7 mouse cellular contexts compared by ENCODE assay signal in the genomic region with DNA sequence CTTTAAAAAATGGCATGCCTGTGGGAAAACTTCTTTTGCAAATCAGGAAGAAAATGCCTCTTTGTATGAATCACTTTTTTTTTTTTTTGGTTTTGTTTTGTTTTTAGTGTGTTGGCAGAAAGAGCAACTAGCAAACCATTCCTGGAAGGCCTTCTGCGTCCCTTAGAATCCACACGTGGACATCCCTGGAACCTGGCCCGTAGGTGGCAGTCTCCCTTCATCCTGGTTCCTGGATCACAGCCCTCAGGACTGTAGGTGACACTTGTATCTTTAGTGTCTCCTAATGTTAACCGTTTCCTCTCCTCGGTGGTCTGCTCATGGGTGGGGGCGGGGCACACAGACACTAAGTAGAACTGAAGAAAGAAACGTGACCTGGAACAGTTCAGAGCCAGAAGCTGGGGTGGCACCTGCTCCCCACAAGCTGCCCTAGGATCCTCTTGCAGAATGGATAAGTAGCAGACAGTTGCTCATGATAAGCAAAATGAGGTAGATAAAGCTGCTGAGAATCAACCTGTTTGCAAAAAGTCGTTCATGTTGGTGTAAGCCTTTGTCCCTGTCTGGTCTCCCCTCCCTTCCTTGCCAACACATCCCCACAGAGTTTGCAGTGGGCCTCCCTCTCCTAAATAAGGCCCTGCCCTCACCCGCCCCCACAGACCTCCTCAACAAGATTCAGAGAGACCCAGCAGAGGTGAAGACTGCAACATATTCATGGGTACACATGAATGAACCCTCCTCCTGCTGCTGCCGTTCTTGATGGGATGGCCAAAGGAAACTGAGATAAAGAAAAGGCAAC. TPM values are rescaled to one million over a fixed set of nuclear protein-coding genes. Genes with fewer than 3 reads are reported as not detected.
A peak's percentile ranks its signal among the peaks of the same experiment; 100 is the strongest.
DNase-seq lines count a peak whose midpoint lies in the region; ATAC-seq and TF ChIP-seq lines count a peak whose summit lies in the region.

No protein-coding gene starts in this region.

- intact Hi-C loops in left cerebral cortex, postnatal 14 days (cut with DNase I), result no loop called here

- DNase-seq in G1E (ENCODE audit: low spot score) (peak; percentile 6), adipocyte (ENCODE audit: low spot score) (peak; percentile 37)
- DNase-seq in embryonic facial prominence, embryonic 10.5 days (ENCODE audit: low spot score), result peak; percentile 51
- peak; percentile 40 for DNase-seq in hindbrain, embryonic 14.5 days (ENCODE audit: low spot score)
- DNase-seq in left cerebral cortex, postnatal 14 days (ENCODE audit: low spot score in 2 of 2), result no peak

- no peak overlapping the region for H3K4me3 ChIP-seq in G1E (ENCODE audit: low read depth, low read length)
- H3K4me3 ChIP-seq in embryonic facial prominence, embryonic 10.5 days, result no peak overlapping the region
- H3K4me3 ChIP-seq in hindbrain, embryonic 14.5 days (replicated peaks; ENCODE audit: low read length), result no peak overlapping the region
- no peak overlapping the region for H3K4me3 ChIP-seq in liver, embryonic 12.5 days
- H3K4me3 ChIP-seq in neural tube, embryonic 14.5 days (ENCODE audit: low read depth, low read length), result no peak overlapping the region

- H3K27me3 ChIP-seq in G1E (ENCODE audit: insufficient read depth, low read length), result peaks cover 2% of the 10 kb centered on the region; the same call in 1 of the 2 replicates
- H3K27me3 ChIP-seq in embryonic facial prominence, embryonic 10.5 days (replicated peaks; ENCODE audit: low read depth, poor library complexity, severe bottlenecking), result peaks cover 16% of the 10 kb centered on the region
- no peaks in the 10 kb centered on the region for H3K27me3 ChIP-seq in hindbrain, embryonic 14.5 days (ENCODE audit: control insufficient read depth, insufficient read depth, low read length)
- H3K27me3 ChIP-seq in liver, embryonic 12.5 days (replicated peaks), result 0 out of 2 replicates have a peak, but pooled peaks cover 13% of the 10 kb centered on the region
- H3K27me3 ChIP-seq in neural tube, embryonic 14.5 days (ENCODE audit: control insufficient read depth, insufficient read depth, low read length), result no peaks in the 10 kb centered on the region

- no peak overlapping the region for H3K9ac ChIP-seq in hindbrain, embryonic 14.5 days
- peak overlapping the region; percentile 22; the same call in 1 of the 2 replicates for H3K9ac ChIP-seq in liver, embryonic 12.5 days
- H3K9ac ChIP-seq in neural tube, embryonic 14.5 days (replicated peaks; ENCODE audit: low read depth, low read length), result no peak overlapping the region

- peaks cover 3% of the 10 kb centered on the region; the same call in 1 of the 2 replicates for H3K9me3 ChIP-seq in G1E (replicated peaks)
- no peaks in the 10 kb centered on the region for H3K9me3 ChIP-seq in embryonic facial prominence, embryonic 10.5 days
- no peaks in the 10 kb centered on the region for H3K9me3 ChIP-seq in hindbrain, embryonic 14.5 days (ENCODE audit: control insufficient read depth, low read length)
- no peaks in the 10 kb centered on the region for H3K9me3 ChIP-seq in liver, embryonic 12.5 days (replicated peaks)
- no peaks in the 10 kb centered on the region for H3K9me3 ChIP-seq in neural tube, embryonic 14.5 days (ENCODE audit: control insufficient read depth, low read length)

- WGBS in embryonic facial prominence, embryonic 10.5 days, result 18% methylated on average over 10 of the region's 10 CpGs
- WGBS in hindbrain, embryonic 14.5 days, result 22% methylated on average over 10 of the region's 10 CpGs
- 13% methylated on average over 10 of the region's 10 CpGs for WGBS in liver, embryonic 12.5 days (ENCODE audit: insufficient replicate concordance)
- WGBS in neural tube, embryonic 14.5 days, result 31% methylated on average over 10 of the region's 10 CpGs

- H3K4me2 ChIP-seq in hindbrain, embryonic 14.5 days (replicated peaks), result no peak overlapping the region
- H3K4me2 ChIP-seq in liver, embryonic 12.5 days, result peak overlapping the region; percentile 29
- H3K4me2 ChIP-seq in neural tube, embryonic 14.5 days (ENCODE audit: low read depth, low read length), result no peak overlapping the region

- H3K27ac ChIP-seq in embryonic facial prominence, embryonic 10.5 days (replicated peaks), result peak overlapping the region; percentile 63; the same call in 1 of the 2 replicates
- no peak overlapping the region for H3K27ac ChIP-seq in hindbrain, embryonic 14.5 days
- H3K27ac ChIP-seq in liver, embryonic 12.5 days, result peak overlapping the region; percentile 62
- no peak overlapping the region for H3K27ac ChIP-seq in neural tube, embryonic 14.5 days (ENCODE audit: low read depth, low read length)

- TF ChIP-seq CTCF in G1E (IDR thresholded peaks at IDR 0.05; ENCODE audit: low read depth, low read length), result no peak

- no peaks in the 10 kb centered on the region for H3K36me3 ChIP-seq in G1E (replicated peaks)
- H3K36me3 ChIP-seq in embryonic facial prominence, embryonic 10.5 days (replicated peaks), result no peaks in the 10 kb centered on the region
- no peaks in the 10 kb centered on the region for H3K36me3 ChIP-seq in hindbrain, embryonic 14.5 days (replicated peaks; ENCODE audit: control insufficient read depth, insufficient read depth)
- H3K36me3 ChIP-seq in liver, embryonic 12.5 days, result no peaks in the 10 kb centered on the region
- no peaks in the 10 kb centered on the region for H3K36me3 ChIP-seq in neural tube, embryonic 14.5 days (ENCODE audit: control insufficient read depth, insufficient read depth, low read length)

- peaks cover 35% of the 10 kb centered on the region for H3K4me1 ChIP-seq in G1E (ENCODE audit: insufficient read depth, low read depth, low read length)
- peaks cover 32% of the 10 kb centered on the region for H3K4me1 ChIP-seq in embryonic facial prominence, embryonic 10.5 days
- H3K4me1 ChIP-seq in hindbrain, embryonic 14.5 days (replicated peaks; ENCODE audit: control insufficient read depth, insufficient read depth, low read length), result peaks cover 13% of the 10 kb centered on the region
- peaks cover 61% of the 10 kb centered on the region for H3K4me1 ChIP-seq in liver, embryonic 12.5 days
- H3K4me1 ChIP-seq in neural tube, embryonic 14.5 days (ENCODE audit: control insufficient read depth, insufficient read depth, low read length), result no peaks in the 10 kb centered on the region

- peak; percentile 57 for ATAC-seq in G1E (ENCODE audit: extremely low read depth, insufficient number of reproducible peaks, low FRiP score, poor library complexity, severe bottlenecking)
- ATAC-seq in hindbrain, embryonic 14.5 days (ENCODE audit: low FRiP score), result peak; percentile 35; the same call in 1 of the 2 replicates
- peak; percentile 76 for ATAC-seq in liver, embryonic 12.5 days
- ATAC-seq in neural tube, embryonic 14.5 days (ENCODE audit: low read depth), result peak; percentile 36; the same call in 1 of the 2 replicates

RNA-seq across cellular contexts. Expression of gene Armc2, which starts 52.6 kb away (rescaled TPM):
- total RNA-seq in G1E (2014; fragmentation: Nextera tagmentation), result not detected in 2 replicates
- 0.06 and 0.27 TPM in 2 replicates for total RNA-seq in G1E (2017)
- not detected in 2 replicates for polyA plus RNA-seq in G1E (2012)
- polyA plus RNA-seq in embryonic facial prominence, embryonic 10.5 days (2016; fragmentation: Nextera tagmentation; extraction: Ambion mirVana), result 1.8 and 2.0 TPM in 2 replicates
- polyA plus RNA-seq in hindbrain, embryonic 14.5 days (2014; fragmentation: Nextera tagmentation; extraction: Ambion mirVana), result 12.4 and 12.7 TPM in 2 replicates
- 0.23 and 0.57 TPM in 2 replicates for polyA plus RNA-seq in liver, embryonic 12.5 days (2016; fragmentation: Nextera tagmentation; extraction: Ambion mirVana)
- 8.6 and 13.1 TPM in 2 replicates for polyA plus RNA-seq in neural tube, embryonic 14.5 days (2014; fragmentation: Nextera tagmentation; extraction: Ambion mirVana)
- total RNA-seq in left cerebral cortex, postnatal 14 days (2021), result 10 to 100 TPM; 14.2 to 18.0 TPM

Comparison
In these comparisons a context has a peak if more than half of its experiments do, and no peak if none do; other contexts are left out.
1. DNase-seq: peak in G1E (single experiment), adipocyte (single experiment), embryonic facial prominence, embryonic 10.5 days (single experiment) and hindbrain, embryonic 14.5 days (single experiment); none in left cerebral cortex, postnatal 14 days (0 of 2).
2. H3K27ac ChIP-seq: peak in embryonic facial prominence, embryonic 10.5 days (single experiment) and liver, embryonic 12.5 days (single experiment); none in hindbrain, embryonic 14.5 days (single experiment) and neural tube, embryonic 14.5 days (single experiment).
3. Peak in every context shown above with its lines, with median percentiles within 50 percentile points of each other: ATAC-seq.